Mouse (Mus musculus): ENCODE data around the gene Gm20388.

- no peak for TF ChIP-seq CTCF (IDR thresholded peaks at IDR 0.05; ENCODE audit: low read depth)
- no peak for TF ChIP-seq EP300 (optimal IDR thresholded peaks at IDR 0.05)
Observed at GRCm38 (mm10) chr8:124252533-124252950, 4341.9 kb downstream of the Gm20388 start.
